Mouse (Mus musculus) cerebellum, postnatal 25 days (tissue): ENCODE measurements around the gene Nr1i3.

Experiments
- DNase-seq, 2 experiments: peaks; one replicate each; pipeline ENCODE4 v3.0.0; 2021; ENCODE audit warnings: mixed read lengths in 2 of 2

Gene Nr1i3

GRCm38 (mm10) chr1:171213801-171214496, at the start of gene Nr1i3:
Gene Nr1i3, plus strand, starts transcription at chr1:171213970.
- DNase-seq, result no peak

DNA sequence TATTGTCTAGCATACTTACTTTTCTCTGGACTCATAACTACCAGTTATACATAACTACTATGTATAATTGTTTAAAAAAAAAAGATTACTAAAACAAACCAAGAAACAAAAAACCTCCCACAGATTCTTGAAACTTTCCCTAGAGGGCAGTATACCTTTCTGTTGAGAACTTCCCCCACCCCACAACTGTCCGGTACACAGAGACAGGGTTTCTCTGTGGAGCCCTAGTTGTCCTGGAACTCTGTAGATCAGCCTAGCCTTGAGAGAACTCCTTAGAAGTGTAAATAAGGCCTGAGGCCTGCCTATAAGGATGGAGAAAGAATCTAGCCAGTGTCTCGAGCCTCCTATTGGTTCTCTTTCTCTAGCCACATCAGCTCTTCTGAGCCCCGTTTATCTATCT, 49.5 kb upstream of the Nr1i3 start:
- DNase-seq, result no peak

DNA sequence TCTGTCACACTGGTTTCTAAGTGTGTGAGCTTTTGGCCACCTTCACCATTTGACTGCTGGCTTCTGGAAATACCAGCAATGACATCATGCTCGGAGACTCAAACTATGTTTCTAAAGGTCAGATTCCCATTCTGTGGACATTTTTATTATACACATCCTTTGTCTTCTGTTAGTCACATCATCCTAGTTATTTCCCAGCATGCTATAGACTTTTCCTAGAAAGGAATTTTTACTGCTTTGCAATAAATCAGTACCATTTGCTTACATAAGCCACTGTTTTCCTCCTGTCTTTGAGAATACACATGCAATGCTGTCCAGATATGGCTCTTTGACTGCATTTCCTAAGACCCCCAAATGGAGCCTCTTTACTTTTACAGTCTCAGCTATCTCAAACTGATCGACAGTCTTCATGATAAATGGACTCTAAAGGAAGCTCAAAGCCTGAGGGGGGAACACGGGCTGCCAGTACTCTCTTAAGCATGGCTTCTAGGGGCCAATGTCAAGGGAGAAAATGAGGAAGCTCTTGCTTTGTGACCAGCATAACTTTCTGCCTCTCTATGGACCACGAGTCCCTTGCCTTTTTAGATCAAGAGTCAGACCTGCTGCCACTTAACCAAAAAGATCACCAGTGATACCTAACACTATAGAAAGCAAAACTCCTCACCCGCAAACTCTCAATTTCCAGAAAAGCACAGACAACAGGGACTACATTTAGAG, 48.0 kb upstream of the Nr1i3 start:
- DNase-seq, result no peak

- no peak for DNase-seq
Measured at GRCm38 (mm10) chr1:171168906-171169305, 44.9 kb upstream of the Nr1i3 start.

DNA sequence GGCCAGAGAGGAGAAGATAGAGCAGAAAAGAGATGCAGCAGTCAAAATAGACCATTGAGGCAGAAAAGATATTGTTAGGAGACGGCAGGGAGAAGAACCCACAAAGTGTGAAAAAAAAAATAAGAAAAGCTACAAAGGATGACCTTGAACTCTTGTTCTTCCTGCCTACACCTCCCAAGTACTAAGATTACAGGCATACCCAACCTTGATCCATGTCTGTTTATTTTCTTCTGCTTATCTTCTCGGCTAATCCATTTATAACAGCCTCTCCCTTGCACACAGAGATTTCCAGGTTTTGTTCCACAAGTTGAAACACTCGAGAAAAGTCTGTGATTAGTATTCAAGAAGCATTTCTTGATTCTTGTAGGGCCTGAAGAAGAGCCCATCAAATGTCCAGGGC, 43.9 kb upstream of the Nr1i3 start:
- DNase-seq, result no peak

DNA sequence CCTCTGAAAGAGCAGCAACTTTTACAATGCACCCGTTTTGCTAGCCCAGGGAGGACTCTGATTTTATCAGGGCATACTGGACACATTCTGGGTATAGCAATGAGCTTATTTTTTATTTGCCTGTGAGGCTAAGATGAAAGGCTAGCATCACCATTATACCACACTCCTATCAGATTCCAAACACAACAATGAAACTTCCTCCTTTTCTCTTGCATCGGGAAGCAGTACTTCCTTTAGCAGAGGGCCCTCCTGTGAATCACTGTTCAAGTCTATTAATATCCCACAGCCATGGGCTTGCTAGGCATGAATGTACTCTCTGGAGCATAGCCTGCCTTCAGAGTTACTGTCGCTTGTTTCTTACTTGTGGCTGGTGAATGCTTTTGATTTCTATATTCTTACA, 42.6 kb upstream of the Nr1i3 start:
- DNase-seq, result no peak

GRCm38 (mm10) chr1:171172779-171173178, 41.0 kb upstream of the Nr1i3 start:
- no peak for DNase-seq

- DNase-seq, result no peak
Measured at GRCm38 (mm10) chr1:171179487-171180171, 34.1 kb upstream of the Nr1i3 start.

GRCm38 (mm10) chr1:171183025-171183424, 30.7 kb upstream of the Nr1i3 start:
- DNase-seq, result no peak

DNA sequence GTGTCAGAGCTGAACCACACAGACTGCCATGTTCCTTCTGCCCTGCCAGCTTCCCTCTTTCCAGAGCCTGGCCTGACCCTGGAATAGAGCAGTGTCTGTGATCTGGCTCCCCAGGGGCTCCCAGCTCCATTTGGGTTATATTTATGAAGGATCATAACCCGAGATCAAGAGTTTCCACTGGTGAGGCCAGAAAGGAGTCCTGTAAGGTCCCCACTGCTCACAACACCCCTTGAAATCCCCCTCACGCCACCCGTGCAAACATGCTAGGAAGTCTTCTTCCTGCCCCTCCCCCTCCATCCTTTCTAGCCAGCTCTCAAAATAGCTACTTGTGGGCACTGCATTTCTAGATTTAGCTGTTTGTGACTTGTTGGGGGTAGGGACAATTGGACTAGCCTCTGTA, 30.1 kb upstream of the Nr1i3 start:
- no peak for DNase-seq

- no peak for DNase-seq
Measured at GRCm38 (mm10) chr1:171184314-171184713, 29.5 kb upstream of the Nr1i3 start.

- no peak for DNase-seq
Measured at GRCm38 (mm10) chr1:171185655-171186054, 28.1 kb upstream of the Nr1i3 start.

GRCm38 (mm10) chr1:171187851-171188700, 25.7 kb upstream of the Nr1i3 start:
- DNase-seq, result no peak

- no peak for DNase-seq
Measured at GRCm38 (mm10) chr1:171189046-171189445, 24.7 kb upstream of the Nr1i3 start.

DNA sequence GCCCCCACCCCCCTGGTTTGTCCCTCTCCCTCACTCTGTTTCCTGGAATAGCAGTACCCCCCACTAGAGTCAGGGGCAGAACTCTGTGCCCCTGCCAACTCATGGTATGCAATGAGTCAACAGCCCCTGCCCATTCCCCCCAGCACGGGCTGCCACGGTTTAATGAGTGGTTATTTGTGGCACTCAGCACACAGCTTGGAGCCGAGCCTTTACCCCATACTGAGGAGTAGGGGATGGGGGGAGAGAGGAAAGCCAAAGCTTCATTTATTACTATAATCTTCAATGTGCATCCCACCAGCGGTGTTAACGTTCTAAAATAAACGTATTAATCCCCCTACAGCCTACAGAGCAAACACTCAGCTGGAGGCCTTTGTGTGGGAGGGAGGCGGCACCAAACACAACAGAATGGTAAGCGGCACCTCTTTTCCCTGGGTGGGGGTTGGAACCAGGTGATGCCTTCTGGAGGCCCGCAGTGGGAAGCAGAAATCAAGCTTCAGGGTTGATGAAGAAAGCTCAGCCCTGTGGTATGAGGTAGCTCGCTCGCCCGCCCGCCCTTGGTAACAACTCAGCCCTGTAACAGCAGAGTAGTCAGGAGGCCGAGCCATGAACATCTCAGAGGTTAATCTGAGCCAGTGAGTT, 24.2 kb upstream of the Nr1i3 start:
- DNase-seq, result no peak

DNA sequence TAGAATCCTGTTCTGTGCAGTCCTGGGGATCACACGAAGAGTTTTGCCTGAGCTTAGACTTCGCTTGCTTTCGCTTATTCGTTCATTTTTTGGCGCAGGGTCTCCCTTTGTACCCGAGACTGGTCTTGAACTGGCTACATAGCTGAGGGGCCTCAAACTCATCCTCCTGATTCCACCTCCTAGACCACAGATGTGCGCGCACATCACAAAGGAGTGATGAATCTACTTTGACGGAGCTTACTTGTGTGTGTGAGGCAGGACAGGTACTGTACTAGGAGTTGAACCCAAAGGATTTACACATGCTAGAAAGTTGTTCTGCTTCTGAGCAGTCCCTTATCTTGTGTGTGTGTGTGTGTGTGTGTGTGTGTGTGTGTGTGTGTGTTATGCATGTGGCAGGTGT, 22.9 kb upstream of the Nr1i3 start:
- no peak for DNase-seq

DNA sequence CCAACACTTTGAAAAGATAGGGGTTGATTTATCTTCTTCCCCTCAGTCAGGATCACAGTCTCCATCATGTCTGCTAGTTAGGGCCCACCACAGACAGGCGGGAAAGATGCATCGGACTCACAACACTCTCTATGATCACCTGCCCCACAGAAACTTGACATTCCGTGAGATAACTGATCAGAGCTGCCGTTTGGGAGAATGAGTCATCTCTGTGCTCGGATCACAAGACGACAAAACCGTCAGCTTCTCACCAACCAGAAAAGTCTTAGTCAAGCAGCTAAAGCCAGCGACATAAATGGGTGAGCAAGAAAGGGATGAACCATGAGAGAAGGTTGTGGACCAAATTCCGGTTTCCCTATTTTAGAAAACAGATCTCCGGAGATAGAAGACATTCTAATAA, 21.5 kb upstream of the Nr1i3 start:
- no peak for DNase-seq

- no peak for DNase-seq
Measured at GRCm38 (mm10) chr1:171193093-171193840, 20.5 kb upstream of the Nr1i3 start.

- DNase-seq, result no peak
Measured at GRCm38 (mm10) chr1:171193911-171194830, 19.6 kb upstream of the Nr1i3 start.

DNA sequence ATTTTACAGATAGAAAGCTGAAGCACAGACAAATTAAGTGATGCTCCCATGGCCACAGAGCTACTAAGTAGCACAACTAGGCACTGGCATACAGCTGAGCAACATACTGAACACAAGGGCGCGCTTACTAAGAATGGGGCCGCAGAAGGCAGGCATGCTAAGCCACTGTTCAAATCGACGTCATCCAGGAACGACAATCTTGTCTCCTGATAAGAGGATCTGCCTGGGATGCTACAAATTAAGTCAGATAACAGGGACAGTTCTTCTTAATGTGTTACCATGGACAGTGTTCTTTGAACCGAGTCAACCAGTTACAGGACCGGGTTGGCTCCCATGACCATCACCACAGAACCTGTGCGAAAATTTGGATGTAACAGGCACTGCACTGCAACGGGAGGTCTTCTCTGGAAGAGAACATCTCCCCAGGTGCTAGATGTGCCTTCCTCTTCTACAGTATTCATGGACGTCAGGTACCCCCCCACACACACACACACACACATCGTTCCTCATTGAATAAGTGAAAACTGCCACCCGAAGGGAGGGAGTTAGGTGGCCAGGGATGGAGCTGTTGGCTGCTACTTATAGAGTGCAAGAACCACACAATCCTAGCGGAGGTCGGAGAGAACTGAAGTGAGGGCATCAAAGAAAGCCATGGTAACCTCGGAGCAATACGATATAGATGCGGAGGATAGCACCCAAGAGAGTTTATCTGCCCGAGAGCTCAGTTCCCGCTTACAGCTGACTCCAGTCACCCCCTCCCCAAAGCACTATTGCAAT, 18.5 kb upstream of the Nr1i3 start:
- no peak for DNase-seq
